Mouse (Mus musculus) thymus, adult 2 months (tissue): ENCODE data around the gene Cd5. TPM values are rescaled to one million over a fixed set of nuclear protein-coding genes. Genes with fewer than 3 reads are reported as not detected.

Source experiments
- DNase-seq: peaks from one replicate; pipeline ENCODE4 v3.0.0; 2021
- H3K27ac ChIP-seq: fragments of 200-500 bp; 2 replicates; pipeline ENCODE4 v1.5.1; 2012; ENCODE audit warnings: low read length, control low read depth; ENCODE audit not compliant: control insufficient read depth, insufficient read depth
- H3K27me3 ChIP-seq: fragments of 200-500 bp; 2 replicates; pipeline ENCODE4 v1.6.1; 2012; ENCODE audit warnings: mild to moderate bottlenecking, low read length, moderate library complexity, mixed read lengths; ENCODE audit not compliant: control insufficient read depth, insufficient read depth
- H3K36me3 ChIP-seq: fragments of 200-500 bp; 2 replicates; pipeline ENCODE4 v1.6.1; 2012; ENCODE audit warnings: mild to moderate bottlenecking, low read length, moderate library complexity; ENCODE audit not compliant: control insufficient read depth, insufficient read depth
- H3K4me1 ChIP-seq: fragments of 200-500 bp; replicated peaks from 2 replicates; pipeline ENCODE4 v1.6.1; 2012; ENCODE audit warnings: low read length; ENCODE audit not compliant: control insufficient read depth, insufficient read depth
- H3K4me3 ChIP-seq: fragments of 200-500 bp; 2 replicates; pipeline ENCODE4 v1.5.1; 2012; ENCODE audit warnings: mild to moderate bottlenecking, low read length, control low read depth, moderate library complexity; ENCODE audit not compliant: control insufficient read depth, insufficient read depth
- CTCF ChIP-seq: fragments of 200-500 bp; IDR thresholded peaks from 2 replicates; pipeline ENCODE4 v1.5.1; 2012; ENCODE audit warnings: mild to moderate bottlenecking, control low read depth, low read length, moderate library complexity, borderline replicate concordance; ENCODE audit not compliant: control insufficient read depth, poor library complexity, insufficient read depth; ENCODE audit errors: extremely low read depth
- POLR2A ChIP-seq: fragments of 200-500 bp; IDR thresholded peaks from 2 replicates; pipeline ENCODE4 v1.6.1; 2012; ENCODE audit warnings: mild to moderate bottlenecking, low read length, control low read depth, moderate library complexity; ENCODE audit not compliant: control insufficient read depth, poor library complexity, insufficient read depth; ENCODE audit errors: extremely low read depth
- WGBS: fragments of 180-500 bp; shearing (Covaris S2); methylation state at CpG from one replicate; pipeline ENCODE4 v1.1.7; 2018; 5-methylcytosine and 5-hydroxymethylcytosine counted together
- polyA plus RNA-seq: library from polyadenylated mRNA; depleted of rRNA; stranded (reverse); fragments of >200 nt; gene quantifications from 2 replicates; pipeline ENCODE4 v1.2.3, GENCODE M21; 2012; rRNA removed

Cd5 gene
- 250 and 282 TPM in 2 replicates for polyA plus RNA-seq

DNA sequence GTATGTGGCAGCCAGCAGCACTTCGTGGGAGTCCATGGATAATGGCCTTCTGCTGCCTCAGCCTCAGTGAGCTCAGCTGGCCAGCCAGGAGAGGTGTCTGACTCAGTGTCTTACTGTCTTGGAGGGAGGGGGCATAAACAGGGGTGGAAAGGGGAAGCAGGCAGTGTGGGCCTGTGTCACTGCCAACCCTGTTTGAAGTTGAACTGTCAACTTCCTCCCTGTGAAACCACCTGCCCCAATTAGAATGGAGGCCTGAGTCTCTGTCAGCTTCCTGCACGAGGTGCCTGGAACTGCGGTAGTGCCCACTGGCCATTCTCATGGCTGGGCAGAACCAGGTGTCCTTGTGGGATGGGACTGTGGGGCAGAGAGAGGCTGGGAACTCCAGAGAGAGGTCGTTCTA is at the start of gene Cd5:
TSS of gene Cd5 (minus strand) at position 192 of the 400 bp plus-strand sequence.
- Histone ChIP-seq H3K27me3 (no peaks in the 10 kb centered on the region), H3K4me1 (peaks cover 71% of the 10 kb centered on the region), H3K36me3 (peaks cover 21% of the 10 kb centered on the region; the same call in 1 of the 2 replicates), H3K27ac (peak within 1 kb of the TSS; percentile 94), H3K4me3 (peak within 1 kb of the TSS; percentile 72)
- TF ChIP-seq CTCF (no peak), POLR2A (peak; percentile 56; the same call in 1 of the 2 replicates)
- peak; percentile 83 for DNase-seq
- WGBS, result 4% methylated on average over 4 of the region's 4 CpGs

DNA sequence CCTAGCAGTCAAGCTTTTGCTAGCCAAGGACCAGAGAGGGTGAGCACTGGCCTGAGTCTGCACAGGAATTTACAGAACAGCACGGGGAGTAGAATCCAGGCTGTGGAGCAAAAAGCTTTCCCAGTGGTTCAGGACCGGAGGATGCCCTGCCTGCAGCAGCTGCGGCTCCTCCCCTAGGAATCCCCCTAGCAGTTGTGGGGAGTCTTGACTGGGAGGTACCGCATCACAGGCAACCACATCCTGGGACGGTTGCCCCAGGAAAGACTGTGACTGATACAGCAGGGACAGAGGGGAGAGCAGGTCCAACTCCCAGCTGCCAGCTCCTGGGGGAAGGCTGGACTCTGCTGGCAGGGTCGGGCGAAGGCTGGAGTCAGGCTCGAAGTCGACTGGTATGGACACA is 49.4 kb upstream of the Cd5 start:
- peak; percentile 85 for DNase-seq
- H3K36me3 ChIP-seq, result peaks cover 43% of the 10 kb centered on the region
- no peaks in the 10 kb centered on the region for H3K27me3 ChIP-seq
- WGBS, result 10% methylated on average over 9 of the region's 9 CpGs
- H3K4me1 ChIP-seq, result peaks cover 70% of the 10 kb centered on the region
- no peak overlapping the region for H3K4me3 ChIP-seq
- peak overlapping the region; percentile 78 for H3K27ac ChIP-seq
- TF ChIP-seq POLR2A, result no peak
- no peak for TF ChIP-seq CTCF

DNA sequence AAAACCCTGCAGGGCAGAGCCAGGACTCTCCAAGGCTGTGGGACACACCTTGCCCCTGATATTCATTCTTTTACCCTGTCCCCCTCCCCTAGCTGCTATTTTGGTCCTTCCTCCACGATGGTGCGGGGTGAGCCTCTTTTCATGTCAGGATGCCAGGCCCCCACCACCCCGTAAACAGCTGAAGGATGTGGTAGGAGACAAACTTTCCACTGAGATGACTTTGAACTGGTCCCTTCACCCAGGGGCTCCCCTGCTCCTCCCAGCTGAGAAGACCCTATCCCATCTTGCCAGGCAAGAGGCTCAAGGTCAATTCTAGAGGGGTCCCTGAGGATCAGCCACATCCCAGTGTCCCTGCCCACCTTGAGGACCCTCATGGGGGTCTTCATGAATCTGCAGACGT is 48.6 kb upstream of the Cd5 start:
- peak overlapping the region; percentile 78 for H3K27ac ChIP-seq

DNA sequence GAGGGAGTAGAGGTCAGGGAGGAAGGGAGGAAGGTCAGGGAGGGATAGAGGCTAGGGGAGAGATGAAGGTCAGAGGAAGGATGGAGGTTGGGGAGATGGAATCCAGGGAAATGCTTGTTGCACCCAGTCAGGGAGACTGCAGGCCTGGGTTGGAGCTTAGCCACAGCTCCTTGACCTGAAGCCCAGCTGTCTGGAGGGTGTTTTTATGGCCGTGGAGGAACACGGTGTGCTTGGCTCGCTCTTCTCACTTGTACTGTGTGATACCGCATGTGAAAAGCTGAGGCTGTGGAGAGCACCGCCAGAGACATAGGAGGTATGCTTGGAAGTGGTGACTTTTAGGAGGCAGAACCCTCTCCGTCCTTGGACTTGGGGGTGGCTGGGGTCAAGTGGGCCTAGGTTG is 48.0 kb upstream of the Cd5 start:
- Histone ChIP-seq H3K4me1 (peaks cover 83% of the 10 kb centered on the region), H3K36me3 (peaks cover 28% of the 10 kb centered on the region), H3K27ac (peak overlapping the region; percentile 75), H3K27me3 (no peaks in the 10 kb centered on the region), H3K4me3 (no peak overlapping the region)
- TF ChIP-seq POLR2A (no peak), CTCF (no peak)
- 84% methylated on average over 6 of the region's 6 CpGs for WGBS
- no peak for DNase-seq

More for the DNA sequence above, 48.6 kb upstream of the Cd5 start:
- H3K4me1 ChIP-seq, result peaks cover 78% of the 10 kb centered on the region
- DNase-seq, result peak; percentile 85
- 0 out of 2 replicates have a peak overlapping the region, but pooled peaks have one; percentile 2 for H3K4me3 ChIP-seq
- H3K36me3 ChIP-seq, result peaks cover 35% of the 10 kb centered on the region
- TF ChIP-seq CTCF (no peak), POLR2A (peak; percentile 22; the same call in 1 of the 2 replicates)
- no peaks in the 10 kb centered on the region for H3K27me3 ChIP-seq
- 7% methylated on average over 4 of the region's 4 CpGs for WGBS

DNA sequence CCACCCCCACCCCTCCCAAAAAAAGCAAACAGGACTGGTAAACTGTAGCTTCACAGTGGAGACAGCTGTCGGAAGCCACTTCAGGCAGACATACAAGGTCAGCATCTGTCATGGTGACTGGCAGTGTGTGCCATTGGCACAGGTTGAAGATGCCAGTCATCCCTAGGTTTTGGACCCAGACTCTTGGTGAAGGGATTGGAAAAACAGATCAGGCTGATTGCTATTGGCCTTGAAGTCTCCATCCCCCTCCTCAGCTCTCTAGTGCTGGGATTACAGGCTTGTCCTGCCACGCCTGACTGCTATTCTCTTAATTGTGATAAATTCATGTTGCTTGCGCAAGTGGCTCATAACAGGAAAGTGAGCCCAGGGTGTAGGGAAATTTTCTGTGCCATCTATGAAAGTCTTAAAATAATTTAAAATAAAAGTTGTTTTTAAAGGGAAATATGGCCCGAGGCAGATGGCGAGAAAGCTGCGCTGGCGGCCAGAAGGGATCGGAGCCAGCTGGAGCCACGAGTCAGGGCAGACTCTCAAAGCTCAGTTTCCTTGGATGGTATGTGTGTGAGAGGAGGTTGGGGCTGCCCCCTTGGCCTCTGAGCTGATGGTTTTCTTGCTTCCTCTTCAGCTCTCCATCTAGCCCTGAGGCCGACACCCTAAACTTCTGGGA is 46.1 kb upstream of the Cd5 start:
- 88% methylated on average over 10 of the region's 10 CpGs for WGBS

DNA sequence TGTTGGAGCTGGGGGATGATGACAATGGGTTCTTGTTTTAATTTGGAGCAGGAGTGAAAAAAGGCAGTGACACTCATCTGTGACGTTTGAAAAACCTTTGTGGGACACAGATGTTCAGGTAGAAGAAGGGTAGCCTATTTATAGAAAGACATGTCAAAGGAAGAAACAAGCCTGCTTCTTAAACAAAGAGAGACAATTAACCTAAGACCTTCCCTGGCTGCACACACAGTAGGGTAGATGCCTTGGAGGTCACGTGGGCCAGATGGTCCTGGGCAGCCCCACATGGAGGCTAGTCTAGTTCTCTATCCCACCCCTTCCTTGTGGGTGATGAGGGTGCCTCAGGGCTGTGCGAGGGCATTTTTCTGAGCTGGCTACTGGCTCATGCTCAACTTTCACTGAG is 45.3 kb upstream of the Cd5 start:
- WGBS, result 28% methylated on average over 3 of the region's 3 CpGs
- Histone ChIP-seq H3K4me3 (no peak overlapping the region), H3K36me3 (peaks cover 4% of the 10 kb centered on the region; the same call in 1 of the 2 replicates), H3K27ac (peak overlapping the region; percentile 90), H3K27me3 (no peaks in the 10 kb centered on the region), H3K4me1 (peaks cover 81% of the 10 kb centered on the region)
- no peak for DNase-seq
- TF ChIP-seq CTCF (no peak), POLR2A (no peak)

More for the DNA sequence above, 46.1 kb upstream of the Cd5 start:
- H3K4me3 ChIP-seq, result no peak overlapping the region
- H3K4me1 ChIP-seq, result peaks cover 87% of the 10 kb centered on the region
- no peak for DNase-seq
- no peaks in the 10 kb centered on the region for H3K27me3 ChIP-seq
- peaks cover 12% of the 10 kb centered on the region for H3K36me3 ChIP-seq
- H3K27ac ChIP-seq, result peak overlapping the region; percentile 90
- no peak for TF ChIP-seq POLR2A
- no peak for TF ChIP-seq CTCF
